8 mouse cellular contexts compared by ENCODE assay signal in genomic region chr3:87174769-87175437, GRCm38 (mm10). TPM values are rescaled to one million over a fixed set of nuclear protein-coding genes. Genes with fewer than 3 reads are reported as not detected.
DNase-seq lines count a peak whose midpoint lies in the region; ATAC-seq and TF ChIP-seq lines count a peak whose summit lies in the region.

No protein-coding gene starts in this region.

- 2% methylated on average over 25 of the region's 25 CpGs for WGBS in kidney, embryonic 15.5 days
- 2% methylated on average over 25 of the region's 25 CpGs for WGBS in hindbrain, embryonic 14.5 days
- WGBS in midbrain, embryonic 15.5 days = 4% methylated on average over 25 of the region's 25 CpGs

- H3K27ac ChIP-seq in kidney, embryonic 15.5 days = peak overlapping the region; percentile 88
- no peak overlapping the region for H3K27ac ChIP-seq in cortical plate, adult 2 months (ENCODE audit: insufficient read depth, low read length)
- peak overlapping the region; percentile 81 for H3K27ac ChIP-seq in hindbrain, embryonic 14.5 days
- H3K27ac ChIP-seq in midbrain, embryonic 15.5 days = peak overlapping the region; percentile 80

- H3K4me2 ChIP-seq in kidney, embryonic 15.5 days = peak overlapping the region; percentile 72
- H3K4me2 ChIP-seq in hindbrain, embryonic 14.5 days (replicated peaks) = peak overlapping the region; percentile 65
- peak overlapping the region; percentile 66 for H3K4me2 ChIP-seq in midbrain, embryonic 15.5 days

- no peak for ATAC-seq in kidney, embryonic 15.5 days (replicated peaks; ENCODE audit: low FRiP score)
- no peak for ATAC-seq in hindbrain, embryonic 14.5 days (ENCODE audit: low FRiP score)
- no peak; the same call in 1 of the 2 replicates for ATAC-seq in midbrain, embryonic 15.5 days (replicated peaks)

- H3K36me3 ChIP-seq in kidney, embryonic 15.5 days = no peaks in the 10 kb centered on the region
- no peaks in the 10 kb centered on the region for H3K36me3 ChIP-seq in hindbrain, embryonic 14.5 days (replicated peaks; ENCODE audit: control insufficient read depth, insufficient read depth)
- no peaks in the 10 kb centered on the region for H3K36me3 ChIP-seq in midbrain, embryonic 15.5 days (replicated peaks)

- no peaks in the 10 kb centered on the region for H3K9me3 ChIP-seq in kidney, embryonic 15.5 days (replicated peaks)
- no peaks in the 10 kb centered on the region for H3K9me3 ChIP-seq in hindbrain, embryonic 14.5 days (ENCODE audit: control insufficient read depth, low read length)
- no peaks in the 10 kb centered on the region for H3K9me3 ChIP-seq in midbrain, embryonic 15.5 days

- TF ChIP-seq CTCF in cortical plate, adult 2 months (IDR thresholded peaks at IDR 0.05; ENCODE audit: extremely low read depth, insufficient read depth, low read length) = no peak

- peak overlapping the region; percentile 75 for H3K4me3 ChIP-seq in kidney, embryonic 15.5 days (replicated peaks)
- H3K4me3 ChIP-seq in cortical plate, adult 2 months (ENCODE audit: insufficient read depth, low read length) = peak overlapping the region; percentile 44
- peak overlapping the region; percentile 53 for H3K4me3 ChIP-seq in hindbrain, embryonic 14.5 days (replicated peaks; ENCODE audit: low read length)
- H3K4me3 ChIP-seq in midbrain, embryonic 15.5 days = peak overlapping the region; percentile 63

- DNase-seq in kidney, postnatal 25 days = no peak
- no peak for DNase-seq in hindbrain, embryonic 14.5 days (ENCODE audit: low spot score)
- DNase-seq in cerebellum, postnatal 10 days = no peak
- no peak for DNase-seq in adrenal gland, postnatal 36 days
- no peak for DNase-seq in gastrocnemius, adult 18-20 months (ENCODE audit: low spot score)

- peaks cover 48% of the 10 kb centered on the region for H3K4me1 ChIP-seq in kidney, embryonic 15.5 days
- H3K4me1 ChIP-seq in cortical plate, adult 2 months (ENCODE audit: control insufficient read depth, insufficient read depth, low read length) = no peaks in the 10 kb centered on the region; the same call in 1 of the 2 replicates
- peaks cover 27% of the 10 kb centered on the region for H3K4me1 ChIP-seq in hindbrain, embryonic 14.5 days (replicated peaks; ENCODE audit: control insufficient read depth, insufficient read depth, low read length)
- H3K4me1 ChIP-seq in midbrain, embryonic 15.5 days = peaks cover 46% of the 10 kb centered on the region

- no peak for TF ChIP-seq POLR2A in cortical plate, adult 2 months (IDR thresholded peaks at IDR 0.05; ENCODE audit: extremely low read depth, insufficient read depth, low read length)

- peaks cover 6% of the 10 kb centered on the region; the same call in 1 of the 2 replicates for H3K27me3 ChIP-seq in kidney, embryonic 15.5 days
- H3K27me3 ChIP-seq in hindbrain, embryonic 14.5 days (ENCODE audit: control insufficient read depth, insufficient read depth, low read length) = no peaks in the 10 kb centered on the region
- no peaks in the 10 kb centered on the region for H3K27me3 ChIP-seq in midbrain, embryonic 15.5 days (replicated peaks)

- H3K9ac ChIP-seq in kidney, embryonic 15.5 days = peak overlapping the region; percentile 83
- peak overlapping the region; percentile 70 for H3K9ac ChIP-seq in hindbrain, embryonic 14.5 days
- H3K9ac ChIP-seq in midbrain, embryonic 15.5 days = peak overlapping the region; percentile 56

RNA-seq across cellular contexts. Expression of gene Kirrel, which starts 0.4 kb away (rescaled TPM):
- polyA plus RNA-seq in kidney, embryonic 15.5 days (2015; fragmentation: Nextera tagmentation; extraction: Ambion mirVana) = 17.2 and 18.5 TPM in 2 replicates
- polyA plus RNA-seq in cortical plate, adult 2 months (2012; rRNA removed) = 2.9 and 3.1 TPM in 2 replicates
- polyA plus RNA-seq in hindbrain, embryonic 14.5 days (2014; fragmentation: Nextera tagmentation; extraction: Ambion mirVana) = 3.8 and 4.1 TPM in 2 replicates
- 7.4 and 8.3 TPM in 2 replicates for polyA plus RNA-seq in midbrain, embryonic 15.5 days (2015; fragmentation: Nextera tagmentation; extraction: Ambion mirVana)
- total RNA-seq in adrenal gland, postnatal 36 days (2021) = 10 to 100 TPM; 17.9 to 22.3 TPM
- total RNA-seq in gastrocnemius, adult 18-20 months (2021) = 1 to 10 TPM; 2.7 to 4.9 TPM
